Mouse (Mus musculus) heart, postnatal 0 days (tissue): ENCODE measurements at regions not wholly inside any gene's neighbourhood (a gene's known extent, or its start where the extent isn't known, plus 50 kb on each side); places are given as distances from the start of the nearest gene placed in this dataset.
A peak's percentile ranks its signal among the peaks of the same experiment; 100 is the strongest.

Source experiments
- ATAC-seq: fragments of 200-750 bp; cut with Nextera tagmentation; 2 replicates; pipeline ENCODE4 v1.8.0; 2017; ENCODE audit warnings: low read depth, moderate number of reproducible peaks, moderate library complexity; ENCODE audit not compliant: insufficient read depth
- DNase-seq: peaks from one replicate; pipeline ENCODE4 v3.0.0-alpha.2; 2016; ENCODE audit warnings: low spot score
- H3K27ac ChIP-seq: fragments of 300-500 bp; sonication (generic); 2 replicates; pipeline ENCODE4 v1.5.1; 2014; ENCODE audit warnings: low read depth, mild to moderate bottlenecking
- H3K27me3 ChIP-seq: fragments of 300-500 bp; sonication (generic); 2 replicates; pipeline ENCODE4 v1.6.1; 2014; ENCODE audit warnings: low read length, mixed read lengths; ENCODE audit not compliant: control insufficient read depth, insufficient read depth
- H3K36me3 ChIP-seq: fragments of 300-500 bp; sonication (generic); replicated peaks from 2 replicates; pipeline ENCODE4 v1.6.1; 2014; ENCODE audit warnings: low read length, mixed read lengths; ENCODE audit not compliant: control insufficient read depth, insufficient read depth
- H3K4me1 ChIP-seq: fragments of 300-500 bp; sonication (generic); 2 replicates; pipeline ENCODE4 v1.6.1; 2014; ENCODE audit warnings: antibody characterized with exemption; ENCODE audit not compliant: control insufficient read depth, insufficient read depth
- H3K4me2 ChIP-seq: fragments of 300-500 bp; sonication (generic); 2 replicates; pipeline ENCODE4 v1.6.1; 2014; ENCODE audit warnings: low read depth, mild to moderate bottlenecking, low read length, moderate library complexity
- H3K4me3 ChIP-seq: fragments of 300-500 bp; sonication (generic); 2 replicates; pipeline ENCODE4 v1.5.1; 2014; ENCODE audit warnings: low read depth, low read length
- H3K9ac ChIP-seq: fragments of 300-500 bp; sonication (generic); replicated peaks from 2 replicates; pipeline ENCODE4 v1.6.1; 2014; ENCODE audit warnings: low read depth, low read length, mixed read lengths
- H3K9me3 ChIP-seq: fragments of 300-500 bp; sonication (generic); replicated peaks from 2 replicates; pipeline ENCODE4 v1.6.1; 2016; ENCODE audit warnings: low read length; ENCODE audit not compliant: control insufficient read depth
- CTCF ChIP-seq: IDR thresholded peaks from 2 replicates; pipeline ENCODE4 v1.5.1; 2016; ENCODE audit warnings: antibody characterized with exemption, control low read depth, low read depth
- EP300 ChIP-seq: IDR thresholded peaks from 2 replicates; pipeline ENCODE4 v1.6.1; 2016; ENCODE audit warnings: antibody characterized with exemption, low read depth
- WGBS: fragments of 180-500 bp; shearing (Covaris S2); extraction: QIAGEN DNeasy Blood & Tissue Kit; methylation state at CpG from one replicate; pipeline ENCODE4 v1.1.7; 2014; 5-methylcytosine and 5-hydroxymethylcytosine counted together

GRCm38 (mm10) chr3:104712711-104713110 is 68.1 kb upstream of the Ppm1j start:
- 24% methylated on average over 3 of the region's 3 CpGs for WGBS
- TF ChIP-seq CTCF, result no peak
- peak; percentile 97 for TF ChIP-seq EP300
- H3K27me3 ChIP-seq, result no peaks in the 10 kb centered on the region
- H3K4me1 ChIP-seq, result peaks cover 16% of the 10 kb centered on the region
- no peak overlapping the region for H3K9ac ChIP-seq
- peak; percentile 87 for DNase-seq
- H3K4me3 ChIP-seq, result no peak overlapping the region
- peak overlapping the region; percentile 60 for H3K27ac ChIP-seq
- ATAC-seq, result peak; percentile 92
- no peaks in the 10 kb centered on the region for H3K9me3 ChIP-seq
- H3K36me3 ChIP-seq, result no peaks in the 10 kb centered on the region
- no peak overlapping the region for H3K4me2 ChIP-seq

- ATAC-seq (peak; percentile 57), DNase-seq (peak; percentile 87)
- H3K27me3 ChIP-seq, result no peaks in the 10 kb centered on the region
- peak overlapping the region; percentile 24 for H3K4me3 ChIP-seq
- H3K36me3 ChIP-seq, result no peaks in the 10 kb centered on the region
- peaks cover 16% of the 10 kb centered on the region for H3K4me1 ChIP-seq
- 0 out of 2 replicates have a peak overlapping the region, but pooled peaks have one; percentile 60 for H3K27ac ChIP-seq
- H3K9me3 ChIP-seq, result no peaks in the 10 kb centered on the region
- H3K4me2 ChIP-seq, result peak overlapping the region; percentile 50
- H3K9ac ChIP-seq, result no peak overlapping the region
- WGBS, result 23% methylated on average over 8 of the region's 8 CpGs
- TF ChIP-seq EP300 (no peak), CTCF (peak; percentile 98)
Measured at GRCm38 (mm10) chr3:104713836-104714631, 66.8 kb upstream of the Ppm1j start.

GRCm38 (mm10) chr3:104714679-104715326 is 66.1 kb upstream of the Ppm1j start:
- peak; percentile 70 for DNase-seq
- H3K9ac ChIP-seq, result no peak overlapping the region; the same call in 1 of the 2 replicates
- ATAC-seq, result peak; percentile 49
- peak overlapping the region; percentile 50 for H3K4me2 ChIP-seq
- TF ChIP-seq CTCF (peak; percentile 64), EP300 (no peak)
- H3K27me3 ChIP-seq, result no peaks in the 10 kb centered on the region
- 0 out of 2 replicates have a peak overlapping the region, but pooled peaks have one; percentile 1 for H3K27ac ChIP-seq
- H3K4me1 ChIP-seq, result peaks cover 16% of the 10 kb centered on the region
- peak overlapping the region; percentile 24 for H3K4me3 ChIP-seq
- H3K36me3 ChIP-seq, result no peaks in the 10 kb centered on the region
- H3K9me3 ChIP-seq, result no peaks in the 10 kb centered on the region
- WGBS, result 44% methylated on average over 11 of the region's 11 CpGs
